Mouse (Mus musculus): Measurements from ENCODE around the gene Mrps12.

Mrps12 gene

GRCm38 (mm10) chr7:28700269-28700668 lies 41.4 kb downstream of the Mrps12 start:
- no peak for DNase-seq

GRCm38 (mm10) chr7:28697277-28697676 lies 44.3 kb downstream of the Mrps12 start:
- DNase-seq = no peak

GRCm38 (mm10) chr7:28694966-28695511 lies 46.6 kb downstream of the Mrps12 start:
- no peak for DNase-seq

- no peak for DNase-seq
Measured at GRCm38 (mm10) chr7:28694423-28694822, 47.2 kb downstream of the Mrps12 start.

- peak; percentile 82 for DNase-seq
Measured at GRCm38 (mm10) chr7:28693321-28693966, 48.2 kb downstream of the Mrps12 start.

- DNase-seq = peak; percentile 16
Measured at GRCm38 (mm10) chr7:28692545-28693320, 48.9 kb downstream of the Mrps12 start, which contains the start of gene Fbxo27. Gene Fbxo27, plus strand, starts transcription at chr7:28692849.

- DNase-seq = no peak
Measured at GRCm38 (mm10) chr7:28691075-28691474, 50.5 kb downstream of the Mrps12 start.

Measured in kidney, postnatal 14 days (tissue).